Mouse (Mus musculus): ENCODE measurements around the gene Hcrtr2. TPM values are rescaled to one million over a fixed set of nuclear protein-coding genes. Genes with fewer than 3 reads are reported as not detected.

Gene Hcrtr2
- polyA plus RNA-seq, 1 experiment from 2014 or later = 0.41 TPM

DNA sequence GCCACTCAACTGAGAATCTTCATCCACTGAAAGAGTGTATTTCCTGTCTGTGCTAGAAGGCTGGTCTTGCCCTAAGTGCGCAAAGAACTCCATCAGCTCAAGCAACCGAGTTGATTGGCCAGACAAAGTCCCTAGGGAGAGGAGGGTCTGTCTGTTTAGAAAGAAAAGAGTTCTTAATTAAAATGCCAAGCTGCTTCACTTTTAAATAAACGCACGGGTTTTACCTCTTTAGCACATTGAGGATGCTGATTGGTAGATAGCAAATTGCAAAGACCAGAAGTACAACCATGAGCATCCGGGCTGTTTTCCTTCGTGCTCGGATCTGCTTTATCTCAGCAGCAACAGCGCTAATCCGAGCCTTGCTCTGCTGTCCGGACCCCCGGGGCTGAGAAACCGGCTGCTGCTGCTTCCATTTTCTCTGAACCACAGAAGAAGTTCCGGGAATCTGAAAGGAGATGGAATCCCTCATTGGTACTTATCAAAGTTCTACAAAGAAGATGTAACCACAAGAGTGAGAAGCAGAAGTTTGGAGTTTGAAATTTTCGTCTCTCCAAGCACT lies 87.6 kb downstream of the Hcrtr2 start:
- peak; percentile 62 for ATAC-seq (ENCODE audit: insufficient number of reproducible peaks, low FRiP score)
- peak overlapping the region; percentile 81 for H3K4me2 ChIP-seq
- H3K4me1 ChIP-seq (replicated peaks) = 0 out of 2 replicates have a peak, but pooled peaks cover 3% of the 10 kb centered on the region
- peak overlapping the region; percentile 30; the same call in 1 of the 2 replicates for H3K27ac ChIP-seq (ENCODE audit: poor library complexity, severe bottlenecking)
- H3K9ac ChIP-seq = peak overlapping the region; percentile 65
- H3K36me3 ChIP-seq = no peaks in the 10 kb centered on the region
- no peaks in the 10 kb centered on the region for H3K27me3 ChIP-seq (replicated peaks)
- WGBS = under 1% methylated on average over 14 of the region's 14 CpGs
- H3K4me3 ChIP-seq = peak overlapping the region; percentile 54
- no peaks in the 10 kb centered on the region for H3K9me3 ChIP-seq (replicated peaks)

DNA sequence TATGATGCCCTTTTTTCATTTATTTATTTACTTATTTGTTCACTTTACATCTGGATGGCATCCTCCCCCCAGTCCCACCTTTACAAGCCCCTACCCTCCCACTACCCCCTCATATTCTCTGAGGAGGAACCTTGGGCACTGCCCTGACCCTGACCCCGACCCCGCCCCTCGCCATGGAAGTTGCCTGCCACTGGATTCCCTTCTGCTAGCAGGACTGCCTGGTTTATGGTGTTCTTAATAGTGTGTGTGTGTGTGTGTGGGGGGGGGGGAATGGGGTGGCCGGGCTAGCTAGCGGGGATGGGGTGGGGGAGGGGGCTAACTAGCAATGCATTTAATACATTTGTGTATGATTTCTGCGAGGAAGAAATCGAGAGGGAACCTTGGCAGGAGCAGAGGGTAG lies 88.8 kb downstream of the Hcrtr2 start:
- Histone ChIP-seq H3K9me3 (replicated peaks) (no peaks in the 10 kb centered on the region), H3K4me3 (no peak overlapping the region), H3K9ac (no peak overlapping the region), H3K27me3 (replicated peaks) (no peaks in the 10 kb centered on the region), H3K4me1 (replicated peaks) (0 out of 2 replicates have a peak, but pooled peaks cover 3% of the 10 kb centered on the region), H3K36me3 (no peaks in the 10 kb centered on the region), H3K27ac (ENCODE audit: poor library complexity, severe bottlenecking) (no peak overlapping the region), H3K4me2 (no peak overlapping the region)
- no peak for ATAC-seq (ENCODE audit: insufficient number of reproducible peaks, low FRiP score)
- WGBS = 75% methylated on average over 7 of the region's 7 CpGs

DNA sequence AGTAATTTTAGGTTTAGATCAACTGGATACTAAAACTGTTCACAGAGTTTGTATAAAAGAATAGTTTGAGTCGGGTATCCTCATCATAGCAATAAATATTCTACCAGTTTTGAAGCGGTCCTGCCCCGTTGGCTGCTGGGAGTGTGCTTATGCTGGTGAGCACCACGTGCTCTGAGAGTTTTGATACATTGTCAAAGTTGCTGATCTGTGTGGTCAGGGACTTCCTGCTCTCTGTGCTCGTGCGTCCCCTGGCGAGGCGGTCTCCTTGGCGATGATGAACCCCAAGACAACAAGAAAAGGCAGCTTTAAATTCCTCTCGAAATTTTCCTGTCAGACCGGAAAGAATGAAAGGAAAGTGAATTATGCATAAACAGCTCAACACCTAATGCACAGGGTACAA lies 93.3 kb downstream of the Hcrtr2 start:
- no peaks in the 10 kb centered on the region for H3K27me3 ChIP-seq (replicated peaks)
- ATAC-seq (ENCODE audit: insufficient number of reproducible peaks, low FRiP score) = no peak
- 56% methylated on average over 11 of the region's 11 CpGs for WGBS
- peaks cover 4% of the 10 kb centered on the region; the same call in 1 of the 2 replicates for H3K4me1 ChIP-seq (replicated peaks)
- no peaks in the 10 kb centered on the region for H3K9me3 ChIP-seq (replicated peaks)
- H3K4me3 ChIP-seq = no peak overlapping the region
- no peaks in the 10 kb centered on the region for H3K36me3 ChIP-seq
- H3K9ac ChIP-seq = no peak overlapping the region
- no peak overlapping the region for H3K27ac ChIP-seq (ENCODE audit: poor library complexity, severe bottlenecking)
- H3K4me2 ChIP-seq = no peak overlapping the region

DNA sequence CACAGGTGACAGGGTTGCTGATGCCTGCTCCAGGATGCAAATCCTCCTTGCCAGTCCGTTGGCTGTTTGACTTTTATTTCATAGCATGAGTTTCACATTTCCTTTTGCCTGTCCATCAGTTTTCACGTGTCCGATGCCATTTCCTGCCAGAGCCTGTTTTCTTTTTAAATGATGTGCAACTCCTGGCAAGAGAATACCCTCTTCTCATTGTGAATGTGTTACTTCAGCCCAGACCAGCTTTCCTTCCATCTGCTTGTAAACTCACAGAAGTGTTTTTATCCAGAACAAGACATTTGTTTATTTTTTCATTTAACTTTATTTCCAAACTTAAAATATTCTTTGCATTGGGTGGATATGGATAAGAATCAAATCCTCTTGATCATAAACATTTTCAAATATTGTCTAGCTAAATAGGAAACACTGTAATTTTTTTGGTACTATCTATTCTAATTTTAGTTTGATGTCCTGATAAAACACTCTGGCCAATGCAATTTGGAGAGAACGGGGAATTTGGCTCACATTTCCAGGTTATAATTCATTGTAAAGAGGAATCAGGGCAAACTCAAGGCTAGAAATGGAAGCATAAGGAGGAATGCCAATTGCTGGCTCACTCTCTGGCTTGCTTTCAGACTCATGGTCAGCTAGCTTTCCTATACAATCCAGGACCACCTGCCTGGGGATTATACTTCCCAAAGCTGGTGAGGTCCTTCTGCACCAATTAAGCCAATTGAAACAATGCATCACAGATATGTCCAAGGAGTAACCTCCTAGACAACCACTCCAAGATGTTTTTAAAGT lies 106.3 kb downstream of the Hcrtr2 start:
- no peak overlapping the region for H3K4me3 ChIP-seq

DNA sequence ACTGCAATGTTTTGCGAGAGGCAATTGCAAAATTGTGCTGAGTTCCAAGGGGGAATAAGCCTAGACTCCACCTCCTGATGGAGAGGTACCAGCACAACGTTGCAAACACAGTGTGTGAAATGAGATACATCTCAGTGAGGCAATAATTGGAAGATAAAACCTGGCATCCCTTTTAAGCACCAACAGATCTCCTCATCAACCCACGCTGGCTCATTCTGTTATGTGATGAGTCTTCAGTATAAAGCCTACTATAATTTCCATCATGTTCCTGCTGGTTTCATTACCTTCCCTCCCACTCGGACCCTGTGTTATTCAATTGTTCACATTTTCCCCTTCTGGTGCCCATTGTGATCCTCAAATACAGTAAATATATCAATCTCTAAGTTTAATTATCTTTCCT lies 109.0 kb downstream of the Hcrtr2 start:
- WGBS = 64% methylated on average over 4 of the region's 4 CpGs
- no peak for ATAC-seq (ENCODE audit: insufficient number of reproducible peaks, low FRiP score)
- no peak overlapping the region for H3K4me3 ChIP-seq
- no peaks in the 10 kb centered on the region for H3K9me3 ChIP-seq (replicated peaks)
- H3K27ac ChIP-seq (ENCODE audit: poor library complexity, severe bottlenecking) = no peak overlapping the region
- H3K36me3 ChIP-seq = no peaks in the 10 kb centered on the region
- H3K27me3 ChIP-seq (replicated peaks) = no peaks in the 10 kb centered on the region
- no peaks in the 10 kb centered on the region for H3K4me1 ChIP-seq (replicated peaks)
- H3K9ac ChIP-seq = no peak overlapping the region
- H3K4me2 ChIP-seq = no peak overlapping the region

More for the DNA sequence above, 106.3 kb downstream of the Hcrtr2 start:
- Histone ChIP-seq H3K4me1 (replicated peaks) (no peaks in the 10 kb centered on the region), H3K36me3 (no peaks in the 10 kb centered on the region), H3K27me3 (replicated peaks) (no peaks in the 10 kb centered on the region), H3K4me2 (no peak overlapping the region), H3K9ac (no peak overlapping the region), H3K9me3 (replicated peaks) (no peaks in the 10 kb centered on the region), H3K27ac (ENCODE audit: poor library complexity, severe bottlenecking) (no peak overlapping the region)
- 70% methylated on average over 4 of the region's 4 CpGs for WGBS
- no peak for ATAC-seq (ENCODE audit: insufficient number of reproducible peaks, low FRiP score)

DNA sequence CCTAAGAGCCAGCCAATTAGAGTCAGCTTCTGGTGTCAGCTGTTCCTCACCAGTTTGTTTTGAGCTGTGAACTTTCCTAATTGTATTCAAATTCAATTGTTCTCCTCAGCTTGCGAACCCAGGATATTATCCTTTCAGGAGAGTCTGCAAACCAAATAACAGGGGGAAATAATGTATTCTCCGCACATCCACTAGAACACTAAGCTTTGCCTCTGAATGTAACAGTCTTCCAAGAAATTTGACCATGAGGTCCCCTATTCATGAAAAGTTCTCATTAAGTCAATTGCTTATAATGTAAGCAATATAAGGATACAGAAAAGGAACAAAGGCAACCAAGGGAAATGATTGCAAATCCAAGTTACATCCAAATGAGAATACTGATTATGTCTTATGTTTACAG lies 110.1 kb downstream of the Hcrtr2 start, which contains the start of gene Gfral:
Gene Gfral, minus strand, starts transcription at position 101 of the 400 bp plus-strand sequence.
- Histone ChIP-seq H3K4me1 (replicated peaks) (no peaks in the 10 kb centered on the region), H3K4me2 (no peak within 1 kb of the TSS), H3K9me3 (replicated peaks) (no peaks in the 10 kb centered on the region), H3K36me3 (no peaks in the 10 kb centered on the region), H3K27me3 (replicated peaks) (no peaks in the 10 kb centered on the region), H3K9ac (no peak within 1 kb of the TSS), H3K4me3 (no peak within 1 kb of the TSS), H3K27ac (ENCODE audit: poor library complexity, severe bottlenecking) (no peak within 1 kb of the TSS)
- no peak for ATAC-seq (ENCODE audit: insufficient number of reproducible peaks, low FRiP score)
- 82% methylated on average over 2 of the region's 2 CpGs for WGBS

DNA sequence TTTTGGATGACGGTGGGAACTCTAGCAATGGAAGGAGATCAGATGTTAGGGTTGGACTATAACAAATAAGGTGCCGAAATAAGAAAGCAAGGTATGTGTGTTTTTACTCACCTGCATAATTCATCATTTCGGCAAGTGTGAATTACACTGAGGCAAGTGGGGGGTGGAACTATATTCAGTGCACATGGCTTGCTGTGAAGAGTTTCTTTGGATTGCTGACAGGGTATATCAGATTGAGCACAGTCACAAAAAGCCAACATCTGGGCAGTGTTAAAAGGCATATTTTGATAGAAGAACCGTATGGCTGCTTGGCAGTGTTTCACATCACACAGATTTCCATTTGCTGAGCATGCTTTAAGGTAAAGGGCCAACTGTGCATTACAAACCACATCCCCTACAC lies 126.7 kb downstream of the Hcrtr2 start:
- ATAC-seq (ENCODE audit: insufficient number of reproducible peaks, low FRiP score) = no peak
- Histone ChIP-seq H3K36me3 (no peaks in the 10 kb centered on the region), H3K9me3 (replicated peaks) (no peaks in the 10 kb centered on the region), H3K4me1 (replicated peaks) (no peaks in the 10 kb centered on the region), H3K4me2 (no peak overlapping the region), H3K9ac (no peak overlapping the region), H3K27me3 (replicated peaks) (no peaks in the 10 kb centered on the region), H3K4me3 (no peak overlapping the region), H3K27ac (ENCODE audit: poor library complexity, severe bottlenecking) (no peak overlapping the region)
- 61% methylated on average over 4 of the region's 4 CpGs for WGBS

DNA sequence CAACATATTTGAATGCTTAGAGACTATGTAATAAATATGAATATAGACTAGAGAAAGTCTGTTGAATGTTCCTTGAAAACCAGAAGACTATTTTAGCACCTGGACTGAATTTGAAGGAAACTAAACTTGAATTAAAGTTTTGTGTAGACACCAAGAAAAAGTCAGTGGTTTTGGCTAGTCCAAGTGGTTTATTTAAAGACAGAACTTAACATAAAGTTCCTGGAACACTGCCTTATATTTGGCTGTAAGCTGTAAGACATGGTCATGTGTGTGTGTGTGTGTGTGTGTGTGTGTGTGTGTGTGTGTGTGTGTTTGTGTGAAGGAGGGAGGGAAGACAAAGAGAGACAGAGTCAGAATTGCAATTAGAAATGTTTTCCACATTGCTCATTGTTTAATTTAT lies 144.4 kb downstream of the Hcrtr2 start:
- Histone ChIP-seq H3K4me1 (replicated peaks) (no peaks in the 10 kb centered on the region), H3K27me3 (replicated peaks) (no peaks in the 10 kb centered on the region), H3K4me2 (no peak overlapping the region), H3K27ac (ENCODE audit: poor library complexity, severe bottlenecking) (no peak overlapping the region), H3K4me3 (no peak overlapping the region), H3K36me3 (no peaks in the 10 kb centered on the region), H3K9ac (no peak overlapping the region), H3K9me3 (replicated peaks) (no peaks in the 10 kb centered on the region)
- no peak for ATAC-seq (ENCODE audit: insufficient number of reproducible peaks, low FRiP score)

Other genes with a start within 250 kb of the Hcrtr2 start
- not detected in 2 replicates for gene Gfral, start 110.2 kb downstream of the Hcrtr2 start, polyA plus RNA-seq (2016; fragmentation: Nextera tagmentation; extraction: Ambion mirVana)
- gene Fam83b, start 243.3 kb upstream of the Hcrtr2 start, polyA plus RNA-seq (2016; fragmentation: Nextera tagmentation; extraction: Ambion mirVana) = 0.38 and 0.73 TPM in 2 replicates

Measured in heart, embryonic 12.5 days (tissue).